Mouse (Mus musculus): Measurements from ENCODE around the gene Cxcl14. TPM values are rescaled to one million over a fixed set of nuclear protein-coding genes. Genes with fewer than 3 reads are reported as not detected.

Gene Cxcl14
- polyA plus RNA-seq, 1 experiment from 2014 or later, result 16.4 TPM

- peaks cover 9% of the 10 kb centered on the region for H3K4me1 ChIP-seq
- no peak for ATAC-seq (replicated peaks)
- no peak overlapping the region for H3K9ac ChIP-seq
- peaks cover 14% of the 10 kb centered on the region for H3K27me3 ChIP-seq (replicated peaks)
- no peaks in the 10 kb centered on the region for H3K36me3 ChIP-seq (replicated peaks)
- WGBS, result 34% methylated on average over 4 of the region's 4 CpGs
- H3K4me2 ChIP-seq, result no peak overlapping the region
- no peak overlapping the region for H3K27ac ChIP-seq
- H3K9me3 ChIP-seq, result no peaks in the 10 kb centered on the region
- no peak overlapping the region for H3K4me3 ChIP-seq
Measured at GRCm38 (mm10) chr13:56288601-56289000, 7.8 kb downstream of the Cxcl14 start.

GRCm38 (mm10) chr13:56287091-56287490 is 9.3 kb downstream of the Cxcl14 start:
- Histone ChIP-seq H3K9me3 (no peaks in the 10 kb centered on the region), H3K36me3 (replicated peaks) (no peaks in the 10 kb centered on the region), H3K27me3 (replicated peaks) (peaks cover 4% of the 10 kb centered on the region), H3K4me1 (peaks cover 9% of the 10 kb centered on the region), H3K4me3 (no peak overlapping the region), H3K9ac (no peak overlapping the region), H3K4me2 (no peak overlapping the region), H3K27ac (no peak overlapping the region)
- ATAC-seq (replicated peaks), result no peak
- 48% methylated on average over 9 of the region's 9 CpGs for WGBS

GRCm38 (mm10) chr13:56283321-56283720 is 13.0 kb downstream of the Cxcl14 start:
- no peak overlapping the region for H3K27ac ChIP-seq
- no peaks in the 10 kb centered on the region for H3K36me3 ChIP-seq (replicated peaks)
- H3K9ac ChIP-seq, result no peak overlapping the region
- WGBS, result 89% methylated on average over 13 of the region's 13 CpGs
- no peaks in the 10 kb centered on the region for H3K9me3 ChIP-seq
- H3K4me2 ChIP-seq, result no peak overlapping the region
- no peak overlapping the region for H3K4me3 ChIP-seq
- ATAC-seq (replicated peaks), result no peak
- peaks cover 4% of the 10 kb centered on the region; the same call in 1 of the 2 replicates for H3K27me3 ChIP-seq (replicated peaks)
- H3K4me1 ChIP-seq, result no peaks in the 10 kb centered on the region; the same call in 1 of the 2 replicates

- Histone ChIP-seq H3K4me3 (no peak overlapping the region), H3K36me3 (replicated peaks) (no peaks in the 10 kb centered on the region), H3K9me3 (no peaks in the 10 kb centered on the region), H3K4me2 (no peak overlapping the region), H3K4me1 (no peaks in the 10 kb centered on the region), H3K27ac (no peak overlapping the region), H3K9ac (no peak overlapping the region), H3K27me3 (replicated peaks) (no peaks in the 10 kb centered on the region; the same call in 1 of the 2 replicates)
- 78% methylated on average over 6 of the region's 6 CpGs for WGBS
- ATAC-seq (replicated peaks), result no peak
Measured at GRCm38 (mm10) chr13:56280356-56280755, 16.0 kb downstream of the Cxcl14 start.

- H3K27me3 ChIP-seq (replicated peaks), result no peaks in the 10 kb centered on the region; the same call in 1 of the 2 replicates
- H3K4me2 ChIP-seq, result no peak overlapping the region
- ATAC-seq (replicated peaks), result peak; percentile 85
- H3K9me3 ChIP-seq, result no peaks in the 10 kb centered on the region
- WGBS, result 18% methylated on average over 8 of the region's 8 CpGs
- H3K4me3 ChIP-seq, result no peak overlapping the region
- H3K36me3 ChIP-seq (replicated peaks), result no peaks in the 10 kb centered on the region
- no peak overlapping the region for H3K27ac ChIP-seq
- no peaks in the 10 kb centered on the region for H3K4me1 ChIP-seq
- no peak overlapping the region for H3K9ac ChIP-seq
Measured at GRCm38 (mm10) chr13:56279439-56279838, 16.9 kb downstream of the Cxcl14 start.

- no peak for ATAC-seq (replicated peaks)
- Histone ChIP-seq H3K27ac (no peak overlapping the region), H3K9ac (no peak overlapping the region), H3K4me2 (no peak overlapping the region), H3K27me3 (replicated peaks) (no peaks in the 10 kb centered on the region; the same call in 1 of the 2 replicates), H3K36me3 (replicated peaks) (no peaks in the 10 kb centered on the region), H3K9me3 (no peaks in the 10 kb centered on the region; the same call in 1 of the 2 replicates), H3K4me3 (no peak overlapping the region), H3K4me1 (no peaks in the 10 kb centered on the region)
- 58% methylated on average over 2 of the region's 2 CpGs for WGBS
Measured at GRCm38 (mm10) chr13:56275171-56275570, 21.2 kb downstream of the Cxcl14 start.

- H3K9me3 ChIP-seq, result no peaks in the 10 kb centered on the region; the same call in 1 of the 2 replicates
- peaks cover 10% of the 10 kb centered on the region for H3K27me3 ChIP-seq (replicated peaks)
- H3K4me3 ChIP-seq, result no peak overlapping the region
- no peak overlapping the region for H3K27ac ChIP-seq
- no peak overlapping the region for H3K9ac ChIP-seq
- H3K36me3 ChIP-seq (replicated peaks), result no peaks in the 10 kb centered on the region
- WGBS, result 44% methylated on average over 13 of the region's 13 CpGs
- H3K4me1 ChIP-seq, result no peaks in the 10 kb centered on the region
- no peak overlapping the region for H3K4me2 ChIP-seq
- ATAC-seq (replicated peaks), result no peak
Measured at GRCm38 (mm10) chr13:56270124-56270523, 26.2 kb downstream of the Cxcl14 start.

- WGBS, result 79% methylated on average over 4 of the region's 4 CpGs
- Histone ChIP-seq H3K9me3 (no peaks in the 10 kb centered on the region; the same call in 1 of the 2 replicates), H3K27me3 (replicated peaks) (peaks cover 32% of the 10 kb centered on the region), H3K27ac (no peak overlapping the region), H3K36me3 (replicated peaks) (no peaks in the 10 kb centered on the region), H3K9ac (no peak overlapping the region), H3K4me3 (no peak overlapping the region), H3K4me1 (no peaks in the 10 kb centered on the region), H3K4me2 (no peak overlapping the region)
- no peak for ATAC-seq (replicated peaks)
Measured at GRCm38 (mm10) chr13:56267396-56267795, 29.0 kb downstream of the Cxcl14 start.

- H3K4me3 ChIP-seq, result no peak overlapping the region
- ATAC-seq (replicated peaks), result no peak
- H3K9me3 ChIP-seq, result no peaks in the 10 kb centered on the region; the same call in 1 of the 2 replicates
- WGBS, result 38% methylated on average over 8 of the region's 8 CpGs
- H3K9ac ChIP-seq, result no peak overlapping the region
- peaks cover 42% of the 10 kb centered on the region for H3K27me3 ChIP-seq (replicated peaks)
- no peaks in the 10 kb centered on the region for H3K36me3 ChIP-seq (replicated peaks)
- no peaks in the 10 kb centered on the region for H3K4me1 ChIP-seq
- H3K4me2 ChIP-seq, result no peak overlapping the region
- no peak overlapping the region for H3K27ac ChIP-seq
Measured at GRCm38 (mm10) chr13:56266435-56266834, 29.9 kb downstream of the Cxcl14 start.

GRCm38 (mm10) chr13:56265661-56266060 is 30.7 kb downstream of the Cxcl14 start:
- H3K27me3 ChIP-seq (replicated peaks), result peaks cover 50% of the 10 kb centered on the region

GRCm38 (mm10) chr13:56262269-56262668 is 34.1 kb downstream of the Cxcl14 start:
- no peak for ATAC-seq (replicated peaks)
- H3K9me3 ChIP-seq, result no peaks in the 10 kb centered on the region
- peaks cover 29% of the 10 kb centered on the region for H3K4me1 ChIP-seq
- H3K27me3 ChIP-seq (replicated peaks), result peaks cover 72% of the 10 kb centered on the region
- no peak overlapping the region for H3K9ac ChIP-seq
- no peak overlapping the region for H3K4me3 ChIP-seq
- no peak overlapping the region for H3K4me2 ChIP-seq
- 60% methylated on average over 4 of the region's 4 CpGs for WGBS
- no peak overlapping the region for H3K27ac ChIP-seq
- H3K36me3 ChIP-seq (replicated peaks), result no peaks in the 10 kb centered on the region

More at GRCm38 (mm10) chr13:56265661-56266060, 30.7 kb downstream of the Cxcl14 start:
- Histone ChIP-seq H3K9me3 (no peaks in the 10 kb centered on the region), H3K9ac (no peak overlapping the region), H3K4me3 (no peak overlapping the region), H3K4me2 (no peak overlapping the region), H3K27ac (no peak overlapping the region), H3K4me1 (no peaks in the 10 kb centered on the region), H3K36me3 (replicated peaks) (no peaks in the 10 kb centered on the region)
- WGBS, result 66% methylated on average over 5 of the region's 5 CpGs
- ATAC-seq (replicated peaks), result no peak

GRCm38 (mm10) chr13:56260344-56260780 is 36.0 kb downstream of the Cxcl14 start:
- no peaks in the 10 kb centered on the region for H3K9me3 ChIP-seq
- H3K4me2 ChIP-seq, result no peak overlapping the region
- H3K27ac ChIP-seq, result 0 out of 2 replicates have a peak overlapping the region, but pooled peaks have one; percentile 15
- no peaks in the 10 kb centered on the region for H3K36me3 ChIP-seq (replicated peaks)
- H3K27me3 ChIP-seq (replicated peaks), result peaks cover 82% of the 10 kb centered on the region
- H3K4me3 ChIP-seq, result no peak overlapping the region
- no peak overlapping the region for H3K9ac ChIP-seq
- peaks cover 32% of the 10 kb centered on the region for H3K4me1 ChIP-seq
- 1% methylated on average over 17 of the region's 17 CpGs for WGBS
- ATAC-seq (replicated peaks), result peak; percentile 43; the same call in 1 of the 2 replicates

- ATAC-seq (replicated peaks), result no peak
- Histone ChIP-seq H3K9me3 (no peaks in the 10 kb centered on the region), H3K36me3 (replicated peaks) (no peaks in the 10 kb centered on the region), H3K9ac (no peak overlapping the region), H3K27ac (0 out of 2 replicates have a peak overlapping the region, but pooled peaks have one; percentile 15), H3K4me2 (no peak overlapping the region), H3K27me3 (replicated peaks) (peaks cover 82% of the 10 kb centered on the region), H3K4me1 (peaks cover 32% of the 10 kb centered on the region), H3K4me3 (no peak overlapping the region)
- WGBS, result 4% methylated on average over 5 of the region's 5 CpGs
Measured at GRCm38 (mm10) chr13:56259926-56260250, 36.5 kb downstream of the Cxcl14 start.

Data from midbrain, embryonic 15.5 days (tissue).